Mouse (Mus musculus) embryo, embryonic 11 days (tissue): ENCODE results near the gene Tfpt.
"Not testable (repeated sequence)": the region's sequence is repeated elsewhere in the genome, so short reads cannot be mapped to it uniquely, and the experiment has no call there.

Experiments used
- DNase-seq: peaks from one replicate; pipeline ENCODE4 v3.0.0-alpha.2; 2015

Tfpt gene

GRCm38 (mm10) chr7:3571847-3572246 lies 57.9 kb downstream of the Tfpt start:
- DNase-seq = no peak

DNA sequence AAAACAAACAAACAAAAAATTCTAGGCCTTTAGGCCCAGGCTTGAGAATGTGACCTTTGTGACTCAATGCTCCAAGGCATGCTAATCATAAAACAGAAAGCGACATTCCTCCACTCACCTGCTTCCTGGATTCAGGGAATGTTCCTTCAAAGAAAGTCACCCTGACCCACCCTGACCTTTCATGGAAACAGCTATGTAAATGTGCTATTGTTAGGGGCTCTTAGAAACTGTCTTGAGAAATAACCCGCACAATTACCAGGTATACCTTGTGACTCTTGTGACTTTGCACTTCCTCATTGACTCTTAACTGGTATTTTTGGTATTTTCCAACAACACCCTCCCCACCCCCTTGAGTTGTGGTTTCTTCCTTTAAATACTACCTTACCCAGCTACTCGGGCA lies 59.1 kb downstream of the Tfpt start:
- DNase-seq = not testable (repeated sequence)
